Mouse (Mus musculus) CH12.LX (cell line): ENCODE measurements around the gene Adgrg1.

ENCODE experiments used
- CTCF ChIP-seq, 2 experiments: IDR thresholded peaks in 1 of 2; conservative IDR thresholded peaks in 1 of 2; 2 replicates each; pipeline ENCODE4 v1.5.1; 2011 to 2012; ENCODE audit warnings: low read depth in 2 of 2, low read length in 2 of 2, improper control_type of control experiment in 1 of 2, inconsistent platforms in 1 of 2, mild to moderate bottlenecking in 1 of 2, moderate library complexity in 1 of 2
- EP300 ChIP-seq: IDR thresholded peaks from 2 replicates; pipeline ENCODE4 v1.6.1; 2011; ENCODE audit warnings: low read length, improper control_type of control experiment
- KAT2A ChIP-seq: IDR thresholded peaks from 2 replicates; pipeline ENCODE4 v1.6.1; 2012; ENCODE audit warnings: low read length, improper control_type of control experiment, inconsistent platforms; ENCODE audit not compliant: insufficient replicate concordance
- MAZ ChIP-seq: IDR thresholded peaks from 2 replicates; pipeline ENCODE4 v1.6.1; 2012; ENCODE audit warnings: low read depth, mild to moderate bottlenecking, inconsistent platforms, low read length, improper control_type of control experiment, moderate library complexity
- POLR2A ChIP-seq: IDR thresholded peaks from 2 replicates; pipeline ENCODE4 v1.6.1; 2011; ENCODE audit warnings: low read depth, mild to moderate bottlenecking, improper control_type of control experiment, low read length
- POLR2AphosphoS2 ChIP-seq: IDR thresholded peaks from 2 replicates; pipeline ENCODE4 v1.6.1; 2011; ENCODE audit warnings: low read depth, low read length, improper control_type of control experiment
- ZMIZ1 ChIP-seq: IDR thresholded peaks from 2 replicates; pipeline ENCODE4 v1.6.1; 2012; ENCODE audit warnings: low read depth, mild to moderate bottlenecking, inconsistent platforms, low read length, improper control_type of control experiment

- no peak for TF ChIP-seq CTCF (conservative IDR thresholded peaks at IDR 0.05 in 1 of 2, IDR thresholded peaks at IDR 0.05 in 1 of 2; ENCODE audit: low read depth in 2 of 2, low read length in 2 of 2)
- TF ChIP-seq KAT2A: no peak
- TF ChIP-seq POLR2A: no peak
- no peak for TF ChIP-seq ZMIZ1
- TF ChIP-seq MAZ: no peak
- TF ChIP-seq POLR2AphosphoS2: no peak
- no peak for TF ChIP-seq EP300
Observed at GRCm38 (mm10) chr8:95000684-95001083, 26.1 kb downstream of the Adgrg1 start.
